ENCODE assay signal across 14 mouse cellular contexts in the genomic region with DNA sequence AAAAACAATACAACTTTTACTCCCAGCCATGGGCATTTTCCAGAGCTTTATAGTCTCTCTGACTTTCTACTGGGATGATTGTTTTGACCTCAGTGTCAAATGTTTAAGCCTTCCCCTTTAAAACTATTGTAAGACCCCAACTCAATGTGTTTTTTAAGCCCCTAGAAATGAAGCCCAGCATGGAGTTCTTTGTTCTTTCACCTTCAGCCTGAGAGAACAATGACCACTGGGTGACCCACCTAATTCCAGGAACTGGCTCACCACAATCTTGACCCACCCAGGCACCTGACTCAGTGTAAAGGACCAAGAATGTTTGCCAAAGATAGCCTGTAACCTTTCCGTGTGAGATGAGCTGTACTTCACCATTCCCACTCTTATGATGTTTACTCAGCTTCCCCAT.
"Had no signal": no experiment of that assay in that cellular context is flagged by ENCODE, and none has a peak within 500 bp of the region (broad histone marks: within the 10 kb centered on the region; RNA-seq: fewer than 3 reads in every experiment).

No protein-coding gene starts in this region.

- DNase-seq: gastrocnemius, adult 2 months; gastrocnemius, postnatal 14 days; gastrocnemius, postnatal 36 days; heart, adult 11 months; heart, adult 2 months; heart, postnatal 4 days; kidney, adult 18-20 months; kidney, adult 8-10 months; kidney, postnatal 10 days; kidney, postnatal 25 days; kidney, postnatal 4 days; layer of hippocampus, adult 9-11 months; layer of hippocampus, postnatal 36 days; left cerebral cortex, postnatal 4 days had no signal
